Mouse (Mus musculus): ENCODE measurements around the gene Amer2. TPM values are rescaled to one million over a fixed set of nuclear protein-coding genes. Genes with fewer than 3 reads are reported as not detected.

The Amer2 gene
- polyA plus RNA-seq, 1 experiment from 2014 or later, result 19.7 TPM

- Histone ChIP-seq H3K9ac (no peak overlapping the region), H3K9me3 (ENCODE audit: control insufficient read depth, low read length) (no peaks in the 10 kb centered on the region), H3K27ac (no peak overlapping the region), H3K27me3 (ENCODE audit: control insufficient read depth, insufficient read depth, low read length) (no peaks in the 10 kb centered on the region), H3K4me1 (replicated peaks; ENCODE audit: control insufficient read depth, insufficient read depth, low read length) (peaks cover 78% of the 10 kb centered on the region), H3K36me3 (replicated peaks; ENCODE audit: control insufficient read depth, insufficient read depth) (no peaks in the 10 kb centered on the region; the same call in 1 of the 2 replicates), H3K4me2 (replicated peaks) (peak overlapping the region; percentile 33), H3K4me3 (replicated peaks; ENCODE audit: low read length) (no peak overlapping the region)
- ATAC-seq (ENCODE audit: low FRiP score) (no peak), DNase-seq (ENCODE audit: low spot score) (no peak)
- 89% methylated on average over 7 of the region's 7 CpGs for WGBS
These were observed 11.2 kb downstream of the Amer2 start for GRCm38 (mm10) chr14:60384269-60384668.

- no peak overlapping the region for H3K27ac ChIP-seq
These were observed 12.1 kb downstream of the Amer2 start for GRCm38 (mm10) chr14:60385079-60385643.

GRCm38 (mm10) chr14:60386591-60387501 lies 13.8 kb downstream of the Amer2 start:
- Histone ChIP-seq H3K36me3 (replicated peaks; ENCODE audit: control insufficient read depth, insufficient read depth) (no peaks in the 10 kb centered on the region), H3K9me3 (ENCODE audit: control insufficient read depth, low read length) (no peaks in the 10 kb centered on the region), H3K27me3 (ENCODE audit: control insufficient read depth, insufficient read depth, low read length) (no peaks in the 10 kb centered on the region), H3K4me2 (replicated peaks) (no peak overlapping the region), H3K9ac (no peak overlapping the region), H3K4me1 (replicated peaks; ENCODE audit: control insufficient read depth, insufficient read depth, low read length) (peaks cover 56% of the 10 kb centered on the region), H3K27ac (no peak overlapping the region), H3K4me3 (replicated peaks; ENCODE audit: low read length) (no peak overlapping the region)
- DNase-seq (ENCODE audit: low spot score) (no peak), ATAC-seq (ENCODE audit: low FRiP score) (no peak; the same call in 1 of the 2 replicates)
- 75% methylated on average over 6 of the region's 6 CpGs for WGBS

More at GRCm38 (mm10) chr14:60385079-60385643, 12.1 kb downstream of the Amer2 start:
- no peak overlapping the region for H3K4me3 ChIP-seq (replicated peaks; ENCODE audit: low read length)
- H3K4me2 ChIP-seq (replicated peaks), result peak overlapping the region; percentile 33
- peak; percentile 32; the same call in 1 of the 2 replicates for ATAC-seq (ENCODE audit: low FRiP score)
- no peak overlapping the region for H3K9ac ChIP-seq
- H3K9me3 ChIP-seq (ENCODE audit: control insufficient read depth, low read length), result no peaks in the 10 kb centered on the region
- H3K27me3 ChIP-seq (ENCODE audit: control insufficient read depth, insufficient read depth, low read length), result no peaks in the 10 kb centered on the region
- WGBS, result 36% methylated on average over 6 of the region's 6 CpGs
- no peaks in the 10 kb centered on the region for H3K36me3 ChIP-seq (replicated peaks; ENCODE audit: control insufficient read depth, insufficient read depth)
- DNase-seq (ENCODE audit: low spot score), result no peak
- H3K4me1 ChIP-seq (replicated peaks; ENCODE audit: control insufficient read depth, insufficient read depth, low read length), result peaks cover 70% of the 10 kb centered on the region

- no peak overlapping the region for H3K4me3 ChIP-seq (replicated peaks; ENCODE audit: low read length)
- no peak for DNase-seq (ENCODE audit: low spot score)
- no peak overlapping the region for H3K27ac ChIP-seq
- H3K4me2 ChIP-seq (replicated peaks), result no peak overlapping the region
- 85% methylated on average over 2 of the region's 2 CpGs for WGBS
- H3K9ac ChIP-seq, result no peak overlapping the region
- H3K36me3 ChIP-seq (replicated peaks; ENCODE audit: control insufficient read depth, insufficient read depth), result no peaks in the 10 kb centered on the region
- no peaks in the 10 kb centered on the region for H3K9me3 ChIP-seq (ENCODE audit: control insufficient read depth, low read length)
- no peaks in the 10 kb centered on the region for H3K27me3 ChIP-seq (ENCODE audit: control insufficient read depth, insufficient read depth, low read length)
- peaks cover 41% of the 10 kb centered on the region for H3K4me1 ChIP-seq (replicated peaks; ENCODE audit: control insufficient read depth, insufficient read depth, low read length)
- no peak for ATAC-seq (ENCODE audit: low FRiP score)
These were observed 15.3 kb downstream of the Amer2 start for GRCm38 (mm10) chr14:60388332-60388731.

GRCm38 (mm10) chr14:60392202-60392601 lies 19.1 kb downstream of the Amer2 start:
- DNase-seq (ENCODE audit: low spot score) (no peak), ATAC-seq (ENCODE audit: low FRiP score) (no peak)
- H3K4me3 ChIP-seq (replicated peaks; ENCODE audit: low read length), result no peak overlapping the region
- H3K27ac ChIP-seq, result no peak overlapping the region
- H3K9me3 ChIP-seq (ENCODE audit: control insufficient read depth, low read length), result no peaks in the 10 kb centered on the region
- H3K27me3 ChIP-seq (ENCODE audit: control insufficient read depth, insufficient read depth, low read length), result no peaks in the 10 kb centered on the region
- H3K9ac ChIP-seq, result no peak overlapping the region
- H3K4me2 ChIP-seq (replicated peaks), result no peak overlapping the region
- WGBS, result 42% methylated on average over 2 of the region's 2 CpGs
- H3K36me3 ChIP-seq (replicated peaks; ENCODE audit: control insufficient read depth, insufficient read depth), result no peaks in the 10 kb centered on the region
- H3K4me1 ChIP-seq (replicated peaks; ENCODE audit: control insufficient read depth, insufficient read depth, low read length), result peaks cover 4% of the 10 kb centered on the region

- H3K9ac ChIP-seq, result no peak overlapping the region
- no peaks in the 10 kb centered on the region for H3K36me3 ChIP-seq (replicated peaks; ENCODE audit: control insufficient read depth, insufficient read depth)
- no peak overlapping the region for H3K4me2 ChIP-seq (replicated peaks)
- H3K27me3 ChIP-seq (ENCODE audit: control insufficient read depth, insufficient read depth, low read length), result no peaks in the 10 kb centered on the region
- ATAC-seq (ENCODE audit: low FRiP score) (no peak), DNase-seq (ENCODE audit: low spot score) (no peak)
- no peak overlapping the region for H3K27ac ChIP-seq
- no peaks in the 10 kb centered on the region for H3K9me3 ChIP-seq (ENCODE audit: control insufficient read depth, low read length)
- H3K4me1 ChIP-seq (replicated peaks; ENCODE audit: control insufficient read depth, insufficient read depth, low read length), result peaks cover 7% of the 10 kb centered on the region; the same call in 1 of the 2 replicates
- 93% methylated on average over 4 of the region's 4 CpGs for WGBS
- H3K4me3 ChIP-seq (replicated peaks; ENCODE audit: low read length), result no peak overlapping the region
These were observed 24.3 kb downstream of the Amer2 start for GRCm38 (mm10) chr14:60397321-60397720.

GRCm38 (mm10) chr14:60398861-60399260 lies 25.8 kb downstream of the Amer2 start:
- WGBS, result 7% methylated on average over 7 of the region's 7 CpGs
- DNase-seq (ENCODE audit: low spot score) (peak; percentile 69), ATAC-seq (ENCODE audit: low FRiP score) (peak; percentile 84)
- Histone ChIP-seq H3K4me2 (replicated peaks) (no peak overlapping the region), H3K27me3 (ENCODE audit: control insufficient read depth, insufficient read depth, low read length) (no peaks in the 10 kb centered on the region), H3K27ac (peak overlapping the region; percentile 52), H3K4me3 (replicated peaks; ENCODE audit: low read length) (no peak overlapping the region), H3K9ac (no peak overlapping the region), H3K4me1 (replicated peaks; ENCODE audit: control insufficient read depth, insufficient read depth, low read length) (peaks cover 19% of the 10 kb centered on the region), H3K9me3 (ENCODE audit: control insufficient read depth, low read length) (no peaks in the 10 kb centered on the region), H3K36me3 (replicated peaks; ENCODE audit: control insufficient read depth, insufficient read depth) (no peaks in the 10 kb centered on the region)

- no peaks in the 10 kb centered on the region for H3K9me3 ChIP-seq (ENCODE audit: control insufficient read depth, low read length)
- DNase-seq (ENCODE audit: low spot score) (no peak), ATAC-seq (ENCODE audit: low FRiP score) (no peak)
These were observed 30.2 kb downstream of the Amer2 start for GRCm38 (mm10) chr14:60403228-60403627.

GRCm38 (mm10) chr14:60405829-60406228 lies 32.8 kb downstream of the Amer2 start:
- DNase-seq (ENCODE audit: low spot score) (no peak), ATAC-seq (ENCODE audit: low FRiP score) (no peak)
- H3K4me1 ChIP-seq (replicated peaks; ENCODE audit: control insufficient read depth, insufficient read depth, low read length), result peaks cover 29% of the 10 kb centered on the region

More at GRCm38 (mm10) chr14:60403228-60403627, 30.2 kb downstream of the Amer2 start:
- no peak overlapping the region for H3K9ac ChIP-seq
- 35% methylated on average over 2 of the region's 2 CpGs for WGBS
- H3K4me1 ChIP-seq (replicated peaks; ENCODE audit: control insufficient read depth, insufficient read depth, low read length), result peaks cover 19% of the 10 kb centered on the region
- no peak overlapping the region for H3K4me3 ChIP-seq (replicated peaks; ENCODE audit: low read length)
- H3K4me2 ChIP-seq (replicated peaks), result no peak overlapping the region
- H3K36me3 ChIP-seq (replicated peaks; ENCODE audit: control insufficient read depth, insufficient read depth), result no peaks in the 10 kb centered on the region
- no peaks in the 10 kb centered on the region for H3K27me3 ChIP-seq (ENCODE audit: control insufficient read depth, insufficient read depth, low read length)
- peak overlapping the region; percentile 39; the same call in 1 of the 2 replicates for H3K27ac ChIP-seq

More at GRCm38 (mm10) chr14:60405829-60406228, 32.8 kb downstream of the Amer2 start:
- Histone ChIP-seq H3K9ac (no peak overlapping the region), H3K27me3 (ENCODE audit: control insufficient read depth, insufficient read depth, low read length) (no peaks in the 10 kb centered on the region), H3K9me3 (ENCODE audit: control insufficient read depth, low read length) (no peaks in the 10 kb centered on the region), H3K27ac (no peak overlapping the region), H3K4me2 (replicated peaks) (no peak overlapping the region), H3K36me3 (replicated peaks; ENCODE audit: control insufficient read depth, insufficient read depth) (no peaks in the 10 kb centered on the region), H3K4me3 (replicated peaks; ENCODE audit: low read length) (no peak overlapping the region)
- 78% methylated on average over 2 of the region's 2 CpGs for WGBS
